Mouse (Mus musculus): Measurements from ENCODE around the gene Agl.

Agl gene

DNA sequence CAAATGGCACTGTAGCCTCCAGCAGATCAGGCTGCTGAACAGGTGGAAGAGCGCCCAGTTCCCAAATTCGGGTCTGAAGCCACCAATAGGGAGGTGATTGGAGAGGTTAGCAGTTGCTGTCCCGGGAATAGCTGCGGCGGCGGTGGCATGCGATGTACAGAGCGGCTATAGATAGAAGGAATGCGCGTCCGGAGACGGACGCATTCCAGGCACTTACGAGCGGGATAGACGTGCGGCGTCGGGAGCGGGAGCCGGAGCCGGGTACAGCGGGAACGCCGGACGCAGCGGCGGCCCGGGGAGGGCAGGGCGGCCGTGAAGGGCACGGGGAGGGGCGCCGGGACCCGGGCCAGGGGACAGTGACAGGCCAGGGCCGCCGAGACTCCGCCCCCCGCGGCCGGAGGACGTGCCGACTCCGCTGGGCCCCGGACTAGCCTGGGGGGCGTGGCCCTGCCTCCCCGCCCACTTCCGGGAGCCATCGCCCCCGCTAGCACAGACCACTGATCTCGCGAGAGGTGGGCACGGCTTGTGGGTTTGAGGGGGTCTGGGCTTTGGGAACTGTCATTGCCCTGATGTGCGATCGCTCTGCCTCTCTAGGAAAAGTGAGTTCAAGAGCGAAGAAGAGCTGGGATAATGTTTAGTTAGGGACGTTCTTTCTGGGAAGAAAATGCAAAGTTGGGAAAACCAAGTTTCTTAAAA is at the start of gene Agl:
Gene Agl (minus strand): TSS at position 356 of the 696 bp plus-strand sequence.
- peak; percentile 91 for DNase-seq (ENCODE audit: low spot score)

GRCm38 (mm10) chr3:116857611-116858010 is 49.6 kb upstream of the Agl start:
- no peak for DNase-seq (ENCODE audit: low spot score)

DNA sequence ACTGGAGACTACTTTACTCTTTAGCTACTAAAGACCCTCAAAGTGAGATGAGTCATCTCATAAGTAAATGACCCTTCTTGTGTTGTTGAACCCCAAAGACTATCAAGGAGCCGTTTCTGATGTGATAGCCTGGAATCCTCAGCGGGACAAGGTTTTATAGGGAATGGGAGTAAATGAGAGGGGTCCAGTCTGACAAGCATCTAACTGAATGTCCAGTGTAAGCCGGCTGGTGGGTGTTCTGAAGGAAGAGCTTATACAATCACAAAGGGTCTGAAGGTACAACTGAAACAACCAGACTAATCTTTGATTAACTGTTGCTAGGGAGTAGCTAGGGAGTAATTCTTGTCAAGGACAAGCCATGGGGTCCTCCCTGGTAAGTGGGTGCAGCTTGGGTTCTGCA is 44.5 kb upstream of the Agl start:
- DNase-seq (ENCODE audit: low spot score): no peak

GRCm38 (mm10) chr3:116850376-116850775 is 42.4 kb upstream of the Agl start:
- no peak for DNase-seq (ENCODE audit: low spot score)

DNA sequence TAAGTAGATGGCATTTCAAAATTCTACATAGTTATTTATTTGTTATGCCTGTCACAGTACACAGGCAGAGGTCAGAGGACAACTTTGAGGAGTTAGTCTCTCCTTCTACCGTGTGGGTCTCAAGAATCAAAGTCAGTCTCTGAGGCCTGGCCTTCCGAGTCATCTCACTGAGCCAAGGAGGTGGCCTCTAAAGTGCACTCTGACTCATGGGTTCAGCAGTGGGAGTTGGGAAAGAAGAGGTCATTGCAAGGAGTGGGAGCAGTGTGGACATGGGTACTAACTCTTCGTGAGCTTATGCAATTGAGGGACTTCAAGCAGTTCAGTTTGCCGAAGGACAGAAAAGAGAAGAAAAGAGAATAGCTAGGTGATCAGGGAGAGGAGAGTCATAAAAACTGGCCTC is 41.0 kb upstream of the Agl start:
- DNase-seq (ENCODE audit: low spot score): no peak

DNA sequence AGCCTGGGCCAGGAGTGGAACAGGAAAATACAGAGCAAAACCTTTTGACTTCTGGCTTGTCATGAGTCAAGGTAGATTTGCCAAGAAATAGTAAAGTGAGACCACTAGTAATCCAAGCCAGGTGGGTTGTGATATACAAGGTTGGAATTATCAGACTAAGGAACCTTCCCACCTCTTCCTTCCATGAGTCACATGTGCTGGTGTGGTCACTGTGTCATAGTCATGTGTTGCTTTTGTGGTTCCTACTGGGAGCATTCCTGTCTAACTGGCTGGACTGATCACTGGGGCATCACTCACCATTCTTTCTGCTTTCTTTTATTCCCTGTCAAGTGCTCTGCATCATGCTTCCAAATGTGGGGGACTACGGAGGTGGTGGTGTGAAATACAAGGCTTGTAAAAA is 40.1 kb upstream of the Agl start:
- no peak for DNase-seq (ENCODE audit: low spot score)

- DNase-seq (ENCODE audit: low spot score): no peak
Observed at GRCm38 (mm10) chr3:116846084-116846483, 38.1 kb upstream of the Agl start.

DNA sequence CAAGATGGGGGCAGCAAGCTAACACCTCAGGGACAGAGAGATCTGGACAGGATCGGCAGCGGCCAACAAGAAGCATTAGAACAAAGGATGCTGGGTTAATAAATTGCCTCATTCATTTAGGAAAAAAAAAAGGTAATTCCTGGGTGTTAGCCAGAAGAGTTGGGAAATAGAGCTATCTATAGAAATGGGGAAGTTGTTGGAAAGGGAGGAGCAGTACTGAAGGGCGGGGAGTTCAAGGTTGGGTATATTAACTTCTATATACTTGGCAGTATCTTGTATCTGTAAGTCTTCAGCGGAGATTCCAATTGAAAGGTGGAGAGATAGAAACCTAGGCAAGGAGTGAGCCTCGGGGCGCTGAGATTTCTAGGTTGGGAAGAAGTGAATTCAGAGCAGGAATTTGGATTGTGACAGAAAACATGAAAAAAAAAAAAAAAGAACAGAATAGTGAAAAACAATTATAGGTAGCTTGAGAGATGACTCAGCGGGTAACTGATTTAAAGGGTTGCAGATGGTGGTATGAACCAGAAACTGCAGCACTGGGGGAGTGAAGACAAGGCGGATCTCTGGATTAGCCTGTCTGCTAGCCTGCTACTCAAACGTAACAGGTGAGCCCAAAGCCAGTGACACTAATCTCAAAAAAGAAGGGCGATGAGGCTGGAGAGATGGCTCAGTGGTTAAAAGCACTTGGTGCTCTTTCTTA is 37.1 kb upstream of the Agl start:
- DNase-seq (ENCODE audit: low spot score): no peak

DNA sequence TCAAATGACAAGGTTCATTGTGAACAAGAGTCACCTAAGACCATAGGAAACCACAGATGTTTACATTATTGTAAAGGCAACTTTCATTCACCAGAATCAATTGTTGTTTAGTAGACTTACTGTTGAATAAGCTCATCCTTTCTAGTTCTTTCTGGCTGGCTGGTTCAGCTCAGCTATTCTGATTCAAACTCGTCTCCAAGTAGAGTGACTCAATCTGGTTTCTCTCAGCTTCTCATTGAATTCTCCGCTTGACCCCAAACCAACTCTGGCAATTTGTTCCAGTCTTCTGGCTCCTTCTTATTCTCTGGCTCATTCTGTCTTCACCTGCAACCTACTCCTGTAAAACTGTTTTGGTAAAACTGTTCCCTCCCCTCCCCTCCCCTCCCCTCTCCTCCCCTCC is 33.3 kb upstream of the Agl start:
- DNase-seq (ENCODE audit: low spot score): no peak

GRCm38 (mm10) chr3:116836681-116837475 is 28.9 kb upstream of the Agl start:
- DNase-seq (ENCODE audit: low spot score): no peak

DNA sequence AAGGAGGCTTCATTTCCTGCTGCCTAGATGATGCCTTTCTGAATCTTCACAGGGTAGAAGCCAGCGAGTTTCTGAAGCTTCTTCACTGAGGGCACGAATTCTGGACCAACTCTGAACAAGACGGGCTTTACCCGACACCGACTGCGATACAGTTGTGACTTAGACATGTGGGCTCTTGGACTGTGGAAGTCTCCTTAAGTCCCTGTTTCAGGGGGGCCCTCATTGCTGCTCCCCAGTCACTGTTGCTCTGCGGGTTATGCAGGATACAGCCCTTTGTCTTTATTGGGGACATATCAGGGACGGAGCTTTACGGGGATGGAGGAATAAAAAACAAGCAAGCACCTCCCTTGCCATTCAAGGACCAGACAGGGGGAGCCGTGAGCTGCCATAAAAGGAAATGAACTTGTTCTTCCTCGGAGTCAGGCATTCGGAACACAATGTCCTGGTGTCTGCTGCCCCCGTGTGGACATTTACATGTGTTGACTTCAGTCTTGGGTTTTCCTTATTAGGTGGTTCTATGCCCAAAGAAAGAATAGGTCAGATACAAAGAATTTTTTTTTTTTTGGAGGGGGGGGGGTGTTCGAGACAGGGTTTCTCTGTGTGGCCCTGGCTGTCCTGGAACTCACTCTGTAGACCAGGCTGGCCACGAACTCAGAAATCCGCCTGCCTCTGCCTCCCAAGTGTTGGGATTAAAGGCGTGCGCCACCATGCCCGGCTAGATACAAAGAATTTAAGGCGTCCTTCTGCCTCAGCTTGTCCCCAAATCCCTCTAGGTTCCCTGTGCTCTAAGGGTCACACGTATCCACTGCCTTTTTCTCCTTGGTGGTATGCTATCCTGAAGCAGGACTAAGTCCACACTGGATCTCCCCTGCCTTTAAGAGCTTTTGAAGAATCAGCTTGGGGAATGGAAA is 28.1 kb upstream of the Agl start:
- peak; percentile 94 for DNase-seq (ENCODE audit: low spot score)

- no peak for DNase-seq (ENCODE audit: low spot score)
Observed at GRCm38 (mm10) chr3:116835350-116835749, 27.4 kb upstream of the Agl start.

DNA sequence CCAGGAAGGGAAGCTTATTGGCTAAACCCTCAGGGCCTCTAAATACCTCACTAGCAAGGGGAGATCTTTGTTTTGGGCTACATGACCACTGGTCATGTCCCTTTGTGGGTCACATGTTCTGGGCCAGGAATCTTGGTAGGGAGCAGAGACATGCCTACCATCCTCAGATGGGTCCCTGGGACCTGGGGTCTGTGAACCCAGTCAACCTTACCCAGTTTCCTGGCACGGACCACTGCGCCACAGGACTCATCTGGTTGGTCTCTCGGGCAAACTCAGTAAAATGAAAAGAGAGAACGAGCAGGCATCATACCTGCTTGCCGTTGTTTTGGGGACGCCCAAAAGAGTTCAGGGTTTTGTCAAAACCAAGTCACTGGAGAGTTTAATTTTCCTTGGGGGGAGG is 26.3 kb upstream of the Agl start:
- no peak for DNase-seq (ENCODE audit: low spot score)

DNA sequence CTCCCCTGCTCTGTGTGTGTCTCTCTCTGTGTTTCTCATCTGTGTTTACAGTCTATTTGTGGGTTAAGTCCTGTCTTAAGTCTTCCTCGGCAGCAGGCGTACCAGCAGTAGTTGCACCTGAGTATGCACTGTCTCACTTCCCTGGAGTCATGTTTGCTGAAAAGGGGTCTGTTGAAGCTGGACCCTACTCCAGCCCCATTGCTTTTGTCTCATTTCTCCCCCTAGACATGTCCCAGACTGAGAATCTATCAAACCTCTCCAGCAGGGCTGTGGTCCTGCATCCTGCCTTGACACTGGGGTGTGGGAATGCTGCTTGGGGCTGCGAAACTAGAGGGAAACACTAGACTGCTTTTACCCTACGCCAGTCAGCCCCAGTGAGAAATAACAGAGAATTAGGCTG is 25.5 kb upstream of the Agl start:
- no peak for DNase-seq (ENCODE audit: low spot score)

DNA sequence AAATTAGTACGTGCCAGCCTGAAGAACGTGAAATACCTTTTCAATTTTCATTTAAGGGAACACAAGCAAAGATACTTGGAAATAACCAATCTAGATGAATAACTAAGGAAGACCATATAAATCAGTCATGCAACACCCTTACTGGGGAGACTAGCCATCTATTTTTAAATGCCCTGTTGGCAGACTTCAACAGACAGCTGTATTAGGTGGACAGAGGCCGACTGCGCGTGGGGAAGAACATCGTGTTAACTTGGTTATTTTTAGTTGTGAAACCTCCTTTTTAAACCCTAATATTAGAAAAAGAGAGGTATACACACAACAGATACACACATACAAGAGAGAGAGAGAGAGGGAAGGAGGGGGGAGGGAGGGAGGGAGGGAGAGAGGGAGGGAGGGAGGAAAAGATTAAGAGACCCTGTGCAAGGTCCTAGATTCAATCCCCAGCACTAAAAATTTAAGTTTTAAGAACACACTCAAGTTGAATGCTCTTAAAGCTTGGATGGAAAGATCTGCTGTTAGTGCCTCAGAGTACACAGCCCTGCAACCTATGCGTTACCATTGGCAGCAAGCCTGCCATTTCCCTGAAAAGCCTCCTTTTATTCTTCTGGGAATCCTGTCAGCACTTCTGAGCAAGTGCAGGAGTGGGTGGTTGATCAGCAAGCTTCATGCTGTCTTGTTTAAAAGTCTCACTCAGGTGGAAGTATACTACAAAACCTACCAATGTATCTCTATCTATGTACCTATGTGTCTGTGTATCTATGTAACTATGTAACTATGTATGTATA is 24.8 kb upstream of the Agl start:
- DNase-seq (ENCODE audit: low spot score): no peak

DNA sequence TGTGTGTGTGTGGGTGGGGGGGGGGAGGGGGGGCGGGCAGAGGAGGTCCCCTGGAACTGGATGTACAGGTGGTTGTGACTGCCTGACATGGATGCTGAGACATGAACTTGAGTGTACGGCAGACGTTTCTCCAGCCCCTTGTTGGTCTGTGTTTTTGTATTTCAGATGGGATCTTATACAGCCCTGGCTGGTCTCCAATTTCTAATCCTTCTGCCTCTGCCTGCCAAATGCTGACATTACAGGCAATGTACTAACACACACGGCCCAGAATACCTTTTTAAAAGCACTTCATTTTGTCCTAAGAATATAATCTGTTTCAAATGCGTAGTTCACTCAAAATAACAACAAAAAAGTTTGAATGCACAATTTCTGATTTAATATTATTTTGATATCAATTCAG is 23.4 kb upstream of the Agl start:
- DNase-seq (ENCODE audit: low spot score): no peak

DNA sequence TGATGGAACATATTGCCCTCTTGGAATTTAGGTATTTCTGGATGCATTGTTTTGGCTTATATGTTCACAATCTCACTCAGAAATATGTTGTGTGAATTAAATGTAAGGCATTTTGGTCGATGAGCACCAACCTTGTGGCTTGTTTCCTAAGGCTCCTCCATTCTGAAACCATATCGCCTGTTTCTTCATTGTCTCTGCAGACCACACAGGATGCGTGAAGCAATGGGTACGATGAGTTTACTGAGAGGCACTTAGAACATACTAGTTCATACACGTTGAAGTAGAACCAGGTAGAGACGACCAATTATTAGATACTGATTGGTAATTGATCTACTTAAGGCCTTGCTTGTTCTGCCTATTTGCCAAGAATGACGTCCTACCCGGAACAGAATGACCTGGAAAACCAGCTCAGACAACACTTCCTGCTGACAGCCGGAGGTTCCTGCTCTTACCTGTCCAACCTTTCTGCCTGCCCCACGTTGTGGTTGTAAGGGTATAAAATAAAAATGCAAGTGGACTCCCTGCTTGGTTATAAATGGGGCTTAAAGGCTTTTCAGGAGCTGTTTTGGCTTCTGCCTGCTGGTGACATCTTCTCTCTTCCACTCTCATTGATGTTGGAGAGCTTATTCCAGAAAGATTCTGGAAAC is 21.4 kb upstream of the Agl start:
- DNase-seq (ENCODE audit: low spot score): no peak

- DNase-seq (ENCODE audit: low spot score): no peak
Observed at GRCm38 (mm10) chr3:116826471-116827215, 18.7 kb upstream of the Agl start.

DNA sequence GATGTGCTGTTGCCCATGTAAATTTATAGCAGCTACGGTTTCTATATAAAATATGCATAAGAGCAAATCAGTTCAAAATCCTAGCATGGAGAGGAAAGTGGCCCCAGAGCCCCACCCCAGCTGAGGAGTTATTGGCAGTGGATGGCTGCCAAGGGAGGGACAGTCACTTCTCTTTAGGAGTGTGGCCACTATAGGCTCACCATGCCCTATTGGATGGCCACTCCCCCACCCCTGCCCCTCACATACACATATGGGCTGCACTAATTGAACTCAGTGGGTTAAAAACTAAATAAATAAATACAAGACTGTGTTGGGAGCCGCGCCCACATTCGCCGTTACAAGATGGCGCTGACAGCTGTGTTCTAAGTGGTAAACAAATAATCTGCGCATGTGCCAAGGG is 9.3 kb upstream of the Agl start:
- DNase-seq (ENCODE audit: low spot score): no peak

DNA sequence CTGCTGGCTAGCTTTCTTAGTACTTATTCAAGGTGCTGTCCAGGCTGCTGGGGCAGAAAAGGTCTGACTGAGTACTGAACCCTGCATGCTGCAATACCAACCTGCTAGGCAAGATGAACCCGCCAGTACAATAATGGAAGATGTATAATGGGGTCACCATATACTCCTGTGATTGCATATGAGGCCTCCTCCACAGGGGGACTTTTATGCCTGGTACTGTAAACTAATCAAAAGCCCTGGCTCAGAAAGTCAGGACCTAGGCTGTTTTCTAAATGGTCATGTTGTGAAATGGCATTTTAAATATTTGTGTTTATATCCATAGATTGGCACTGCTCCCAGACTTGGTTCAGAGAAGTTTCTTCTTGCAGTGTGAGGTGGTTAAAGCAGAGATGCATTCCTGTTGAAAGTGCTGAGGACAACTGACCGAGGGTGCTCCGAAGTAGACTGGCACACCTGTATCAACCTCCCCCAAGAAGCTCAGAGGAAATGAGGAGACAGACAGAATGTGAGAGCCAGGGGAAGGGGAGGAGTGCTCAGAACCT is 8.8 kb upstream of the Agl start:
- no peak for DNase-seq (ENCODE audit: low spot score)

Data from c-Kit-positive CD71-positive TER-119-positive erythroid progenitor cells, embryonic 14.5 days (primary cell).